Mouse (Mus musculus) brain, embryonic 14.5 days (tissue): ENCODE results near the gene Prss32.

Source experiments
- CTCF ChIP-seq: fragments of 200-500 bp; IDR thresholded peaks from 2 replicates; pipeline ENCODE4 v1.5.1; 2012; ENCODE audit warnings: inconsistent platforms, mild to moderate bottlenecking, moderate library complexity, borderline replicate concordance; ENCODE audit not compliant: insufficient read depth, insufficient read length; ENCODE audit errors: extremely low read depth
- POLR2A ChIP-seq: fragments of 200-500 bp; IDR thresholded peaks from 2 replicates; pipeline ENCODE4 v1.6.1; 2012; ENCODE audit warnings: mild to moderate bottlenecking, inconsistent platforms, borderline replicate concordance; ENCODE audit not compliant: poor library complexity, insufficient read depth, insufficient read length, severe bottlenecking; ENCODE audit errors: extremely low read depth

DNA sequence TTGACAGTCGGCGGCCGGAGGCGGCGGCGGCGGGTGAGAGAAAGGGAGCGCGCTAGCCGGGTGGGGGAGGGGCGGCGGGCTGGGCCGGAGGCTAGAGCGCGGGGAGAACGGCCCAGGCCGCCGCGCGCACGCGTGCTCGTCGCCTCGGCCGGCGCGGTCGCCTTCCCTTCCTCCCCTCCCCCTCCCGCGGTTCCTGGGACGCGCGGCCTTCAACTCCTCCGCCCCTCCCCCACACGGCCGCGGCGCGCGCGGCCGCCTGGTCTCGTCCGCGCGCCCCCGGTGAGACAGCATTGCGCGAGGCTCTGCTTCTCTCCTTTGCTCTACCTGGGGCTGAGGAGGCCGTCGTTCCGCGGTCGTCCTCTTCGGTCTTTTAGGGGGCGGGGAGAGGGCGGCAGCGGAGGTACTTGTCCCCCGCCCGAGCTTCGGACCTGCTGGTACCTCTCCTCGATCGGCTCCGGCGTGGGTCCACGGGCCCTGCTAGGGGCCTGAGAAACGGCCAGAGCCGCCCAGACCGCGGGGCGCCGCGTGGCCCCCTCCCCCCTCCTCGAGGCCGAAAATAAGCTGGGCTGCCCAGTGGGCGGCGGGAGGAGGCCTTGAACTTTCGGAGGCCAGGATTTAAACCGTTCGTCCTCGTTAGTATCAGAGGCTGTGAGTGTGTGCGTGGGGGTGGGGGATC, 40.2 kb upstream of the Prss32 start:
- TF ChIP-seq POLR2A (no peak), CTCF (no peak)
